Mouse (Mus musculus): ENCODE measurements at regions not wholly inside any gene's neighbourhood (a gene's known extent, or its start where the extent isn't known, plus 50 kb on each side); places are given as distances from the start of the nearest gene placed in this dataset.

DNA sequence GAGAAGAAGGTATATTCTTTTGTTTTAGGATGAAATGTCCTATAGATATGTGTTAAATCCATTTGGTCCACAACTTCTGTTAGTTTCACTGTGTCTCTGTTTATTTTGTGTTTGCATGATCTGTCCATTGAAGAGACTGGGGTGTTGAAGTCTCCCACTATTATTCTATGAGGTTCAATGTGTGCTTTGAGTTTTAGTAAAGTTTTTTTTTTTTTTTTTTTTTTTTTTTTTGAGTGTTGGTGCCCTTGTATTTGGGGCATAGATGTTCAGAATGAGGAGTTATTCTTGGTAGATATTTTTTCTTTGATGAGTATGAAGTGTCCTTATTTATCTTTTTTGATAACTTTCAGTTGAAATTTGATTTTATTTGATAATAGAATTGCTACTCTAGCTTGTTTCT, 301.4 kb upstream of the Tet2 start:
- Histone ChIP-seq H3K4me1 (ENCODE audit: control insufficient read depth, insufficient read depth, low read length) (no peaks in the 10 kb centered on the region), H3K9ac (ENCODE audit: low read length) (no peak overlapping the region), H3K4me3 (replicated peaks; ENCODE audit: low read length) (no peak overlapping the region), H3K27me3 (ENCODE audit: control insufficient read depth, insufficient read depth, low read length) (no peaks in the 10 kb centered on the region), H3K27ac (ENCODE audit: low read length) (no peak overlapping the region), H3K36me3 (ENCODE audit: control insufficient read depth, insufficient read depth, low read length) (no peaks in the 10 kb centered on the region), H3K4me2 (ENCODE audit: low read depth, low read length) (no peak overlapping the region), H3K9me3 (replicated peaks; ENCODE audit: control insufficient read depth, low read length) (no peaks in the 10 kb centered on the region)
- ATAC-seq (ENCODE audit: insufficient read depth, low FRiP score), result no peak

DNA sequence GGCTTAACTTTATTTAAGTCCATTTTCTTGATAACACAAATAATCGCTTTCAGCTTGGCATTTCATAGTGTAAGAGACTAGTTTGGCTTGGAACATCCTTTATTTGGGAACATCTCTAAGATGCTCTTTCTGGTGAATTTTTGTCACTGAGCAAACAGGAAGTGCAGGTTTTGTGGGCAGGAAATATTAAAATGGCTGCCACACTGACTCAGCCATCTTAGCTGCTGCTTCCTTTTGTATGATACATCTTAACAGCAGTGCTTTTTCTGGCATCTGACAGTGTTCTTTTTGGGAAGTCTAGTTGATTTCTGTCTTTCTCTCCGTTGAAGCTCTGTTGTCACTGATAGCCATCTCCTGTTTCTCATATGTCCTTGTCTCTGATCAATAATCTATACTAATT, 329.4 kb upstream of the Tet2 start:
- WGBS, result 77% methylated on average over 2 of the region's 2 CpGs
- no peak overlapping the region for H3K27ac ChIP-seq (ENCODE audit: low read length)
- H3K36me3 ChIP-seq (ENCODE audit: control insufficient read depth, insufficient read depth, low read length), result no peaks in the 10 kb centered on the region
- no peak overlapping the region for H3K9ac ChIP-seq (ENCODE audit: low read length)
- no peaks in the 10 kb centered on the region for H3K27me3 ChIP-seq (ENCODE audit: control insufficient read depth, insufficient read depth, low read length)
- no peak overlapping the region for H3K4me3 ChIP-seq (replicated peaks; ENCODE audit: low read length)
- H3K4me1 ChIP-seq (ENCODE audit: control insufficient read depth, insufficient read depth, low read length), result peaks cover 4% of the 10 kb centered on the region; the same call in 1 of the 2 replicates
- H3K4me2 ChIP-seq (ENCODE audit: low read depth, low read length), result no peak overlapping the region
- no peaks in the 10 kb centered on the region for H3K9me3 ChIP-seq (replicated peaks; ENCODE audit: control insufficient read depth, low read length)
- ATAC-seq (ENCODE audit: insufficient read depth, low FRiP score), result no peak

DNA sequence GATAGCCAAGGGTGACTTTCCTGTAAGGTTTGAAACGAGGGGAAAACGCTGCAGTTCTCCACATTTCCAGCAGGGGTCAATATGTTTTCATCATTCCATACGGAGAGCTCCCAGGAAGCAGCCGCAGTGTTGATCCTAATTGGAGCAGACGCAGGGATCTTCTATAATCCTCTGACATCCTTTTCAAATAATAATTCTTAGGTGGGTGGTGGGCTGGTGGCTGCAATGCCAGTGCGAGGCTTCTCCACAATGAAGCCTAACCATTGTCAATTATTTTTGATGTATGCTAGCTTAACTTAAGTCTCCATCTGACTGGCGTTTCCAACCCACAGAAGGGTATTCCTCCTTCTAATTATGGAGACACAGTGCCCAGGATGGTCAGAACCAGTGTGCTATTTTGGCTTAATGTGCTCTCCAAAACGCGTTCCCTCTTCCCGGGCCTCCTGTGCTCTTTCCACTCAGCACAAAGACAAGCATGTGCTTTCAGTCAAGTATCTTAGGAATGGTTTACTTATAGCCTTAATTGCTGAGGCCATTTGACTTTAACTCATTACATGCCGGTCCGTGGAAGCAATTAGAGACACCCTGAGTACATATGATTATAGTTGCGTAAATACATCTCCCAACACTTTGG, 331.6 kb upstream of the Tet2 start:
- H3K4me2 ChIP-seq (ENCODE audit: low read depth, low read length), result peak overlapping the region; percentile 51
- peaks cover 4% of the 10 kb centered on the region; the same call in 1 of the 2 replicates for H3K4me1 ChIP-seq (ENCODE audit: control insufficient read depth, insufficient read depth, low read length)
- peak; percentile 85 for ATAC-seq (ENCODE audit: insufficient read depth, low FRiP score)
- WGBS, result 6% methylated on average over 13 of the region's 13 CpGs
- peak overlapping the region; percentile 68 for H3K27ac ChIP-seq (ENCODE audit: low read length)
- no peaks in the 10 kb centered on the region for H3K27me3 ChIP-seq (ENCODE audit: control insufficient read depth, insufficient read depth, low read length)
- H3K36me3 ChIP-seq (ENCODE audit: control insufficient read depth, insufficient read depth, low read length), result no peaks in the 10 kb centered on the region
- H3K9ac ChIP-seq (ENCODE audit: low read length), result 0 out of 2 replicates have a peak overlapping the region, but pooled peaks have one; percentile 2
- no peak overlapping the region; the same call in 1 of the 2 replicates for H3K4me3 ChIP-seq (replicated peaks; ENCODE audit: low read length)
- H3K9me3 ChIP-seq (replicated peaks; ENCODE audit: control insufficient read depth, low read length), result no peaks in the 10 kb centered on the region

DNA sequence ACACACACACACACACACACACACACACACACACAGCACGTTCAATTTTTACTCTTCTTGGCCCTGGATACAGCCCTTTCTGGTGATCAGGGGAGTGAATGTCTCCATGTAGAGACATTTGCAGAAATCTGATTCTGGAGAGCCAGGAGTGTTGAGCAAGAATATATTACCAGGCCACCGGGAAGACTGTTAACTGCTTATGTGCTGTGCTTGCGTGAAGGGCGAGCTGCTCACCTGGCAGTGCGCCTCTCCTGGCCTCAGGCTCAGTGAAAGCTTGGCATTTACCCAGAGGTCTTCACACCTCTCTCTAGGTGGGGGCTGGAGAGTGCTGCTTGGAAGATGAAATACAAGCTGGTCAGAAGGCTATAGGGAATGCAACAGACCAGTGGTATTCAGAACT, 332.4 kb upstream of the Tet2 start:
- 27% methylated on average over 5 of the region's 5 CpGs for WGBS
- no peaks in the 10 kb centered on the region for H3K36me3 ChIP-seq (ENCODE audit: control insufficient read depth, insufficient read depth, low read length)
- H3K4me3 ChIP-seq (replicated peaks; ENCODE audit: low read length), result no peak overlapping the region
- ATAC-seq (ENCODE audit: insufficient read depth, low FRiP score), result peak; percentile 49; the same call in 1 of the 2 replicates
- peaks cover 4% of the 10 kb centered on the region; the same call in 1 of the 2 replicates for H3K4me1 ChIP-seq (ENCODE audit: control insufficient read depth, insufficient read depth, low read length)
- H3K4me2 ChIP-seq (ENCODE audit: low read depth, low read length), result no peak overlapping the region
- no peak overlapping the region for H3K9ac ChIP-seq (ENCODE audit: low read length)
- H3K27me3 ChIP-seq (ENCODE audit: control insufficient read depth, insufficient read depth, low read length), result no peaks in the 10 kb centered on the region
- no peak overlapping the region for H3K27ac ChIP-seq (ENCODE audit: low read length)
- no peaks in the 10 kb centered on the region for H3K9me3 ChIP-seq (replicated peaks; ENCODE audit: control insufficient read depth, low read length)

DNA sequence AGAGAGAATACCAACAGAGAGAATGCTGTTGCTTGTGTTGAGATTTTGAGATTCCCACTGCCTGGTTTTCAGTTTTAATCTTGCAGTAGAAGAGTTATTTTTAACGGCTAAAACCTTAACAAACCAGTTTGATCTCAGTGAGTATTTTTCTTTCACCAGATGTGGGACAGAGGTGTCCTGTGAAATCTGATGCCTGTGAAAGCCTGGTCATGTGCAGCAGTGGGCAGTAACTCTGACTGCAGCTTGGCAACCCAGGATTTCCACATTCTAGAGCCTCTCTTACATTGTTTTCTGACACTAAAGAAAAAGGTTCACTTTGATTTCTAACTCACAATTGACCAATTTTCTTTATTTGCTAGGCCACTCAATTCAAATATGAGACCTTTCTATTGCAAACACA, 335.7 kb upstream of the Tet2 start:
- H3K4me1 ChIP-seq (ENCODE audit: control insufficient read depth, insufficient read depth, low read length), result peaks cover 4% of the 10 kb centered on the region; the same call in 1 of the 2 replicates
- ATAC-seq (ENCODE audit: insufficient read depth, low FRiP score), result no peak
- 18% methylated on average over 1 of the region's 1 CpGs for WGBS

DNA sequence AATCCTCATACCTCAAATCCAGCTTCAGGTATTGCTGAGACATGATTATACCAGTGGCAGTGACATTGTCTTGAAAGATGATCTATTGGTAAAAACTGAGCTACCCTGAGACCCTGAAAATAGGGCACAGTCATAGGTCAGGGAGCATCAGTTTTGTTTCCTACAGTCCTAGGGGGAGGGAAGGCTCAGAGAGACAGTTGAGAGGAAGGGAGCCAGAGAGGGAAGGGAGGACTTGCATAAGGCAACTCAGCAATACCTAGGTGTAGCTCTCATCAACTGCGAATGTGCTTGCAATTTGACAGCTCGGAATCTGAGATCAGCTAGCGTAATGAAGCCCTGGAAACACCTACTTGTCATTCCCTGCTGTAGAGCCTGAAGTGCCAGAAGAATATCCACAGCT, 334.4 kb upstream of the Cxxc4 start:
- no peak overlapping the region for H3K4me2 ChIP-seq (ENCODE audit: low read depth, low read length)
- H3K36me3 ChIP-seq (ENCODE audit: control insufficient read depth, insufficient read depth, low read length), result no peaks in the 10 kb centered on the region
- no peak overlapping the region for H3K9ac ChIP-seq (ENCODE audit: low read length)
- no peak for ATAC-seq (ENCODE audit: insufficient read depth, low FRiP score)
- H3K4me1 ChIP-seq (ENCODE audit: control insufficient read depth, insufficient read depth, low read length), result no peaks in the 10 kb centered on the region
- no peak overlapping the region for H3K27ac ChIP-seq (ENCODE audit: low read length)
- H3K4me3 ChIP-seq (replicated peaks; ENCODE audit: low read length), result no peak overlapping the region
- WGBS, result 82% methylated on average over 3 of the region's 3 CpGs
- no peaks in the 10 kb centered on the region for H3K9me3 ChIP-seq (replicated peaks; ENCODE audit: control insufficient read depth, low read length)
- no peaks in the 10 kb centered on the region for H3K27me3 ChIP-seq (ENCODE audit: control insufficient read depth, insufficient read depth, low read length)

More for the DNA sequence above, 335.7 kb upstream of the Tet2 start:
- Histone ChIP-seq H3K36me3 (ENCODE audit: control insufficient read depth, insufficient read depth, low read length) (no peaks in the 10 kb centered on the region), H3K4me2 (ENCODE audit: low read depth, low read length) (no peak overlapping the region), H3K9ac (ENCODE audit: low read length) (no peak overlapping the region), H3K27ac (ENCODE audit: low read length) (no peak overlapping the region), H3K4me3 (replicated peaks; ENCODE audit: low read length) (no peak overlapping the region), H3K27me3 (ENCODE audit: control insufficient read depth, insufficient read depth, low read length) (no peaks in the 10 kb centered on the region), H3K9me3 (replicated peaks; ENCODE audit: control insufficient read depth, low read length) (no peaks in the 10 kb centered on the region)

DNA sequence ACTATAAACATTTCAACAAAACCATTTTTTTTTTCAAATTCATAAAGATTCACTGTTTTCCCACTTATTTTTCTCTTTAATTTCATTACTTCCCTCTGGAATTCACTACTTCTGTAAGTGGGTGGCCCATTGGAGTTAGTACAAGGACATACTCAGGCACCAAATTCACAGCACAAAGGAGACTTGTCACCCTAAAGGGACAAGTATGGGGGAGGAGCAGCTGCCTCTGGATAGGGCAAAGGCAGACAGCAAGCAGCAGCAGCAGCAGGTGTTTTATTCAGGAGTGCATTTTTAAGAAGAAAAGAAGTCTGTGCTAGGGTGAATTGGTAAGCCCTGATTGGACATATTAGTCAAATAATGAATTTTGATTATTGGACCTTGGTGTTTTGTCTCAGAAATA, 314.1 kb upstream of the Cxxc4 start:
- Histone ChIP-seq H3K9ac (ENCODE audit: low read length) (no peak overlapping the region), H3K4me1 (ENCODE audit: control insufficient read depth, insufficient read depth, low read length) (no peaks in the 10 kb centered on the region), H3K9me3 (replicated peaks; ENCODE audit: control insufficient read depth, low read length) (no peaks in the 10 kb centered on the region), H3K27me3 (ENCODE audit: control insufficient read depth, insufficient read depth, low read length) (no peaks in the 10 kb centered on the region), H3K4me2 (ENCODE audit: low read depth, low read length) (no peak overlapping the region), H3K27ac (ENCODE audit: low read length) (no peak overlapping the region), H3K36me3 (ENCODE audit: control insufficient read depth, insufficient read depth, low read length) (no peaks in the 10 kb centered on the region), H3K4me3 (replicated peaks; ENCODE audit: low read length) (no peak overlapping the region)
- ATAC-seq (ENCODE audit: insufficient read depth, low FRiP score), result no peak

DNA sequence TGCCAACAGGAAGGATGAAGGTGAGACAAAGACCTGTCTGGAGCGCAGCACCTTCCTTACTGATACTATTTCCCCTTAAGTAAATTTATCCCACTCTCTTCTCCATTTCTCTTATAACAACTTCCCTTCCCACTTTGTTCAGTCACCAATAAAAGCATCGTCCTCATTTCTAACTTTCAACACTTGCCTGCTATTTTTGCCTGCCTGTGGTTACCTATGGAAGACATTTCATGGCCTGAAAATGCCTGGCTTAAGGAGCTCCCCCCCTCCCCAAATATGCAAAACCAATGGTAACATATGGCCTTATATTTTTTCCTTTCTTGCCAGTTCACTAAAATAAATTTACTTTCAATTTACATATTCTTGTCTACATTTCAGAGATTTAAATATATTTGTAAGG, 271.0 kb upstream of the Cxxc4 start:
- no peak overlapping the region for H3K27ac ChIP-seq (ENCODE audit: low read length)
- H3K36me3 ChIP-seq (ENCODE audit: control insufficient read depth, insufficient read depth, low read length), result no peaks in the 10 kb centered on the region
- no peaks in the 10 kb centered on the region for H3K9me3 ChIP-seq (replicated peaks; ENCODE audit: control insufficient read depth, low read length)
- WGBS, result 71% methylated on average over 2 of the region's 2 CpGs
- H3K4me2 ChIP-seq (ENCODE audit: low read depth, low read length), result no peak overlapping the region
- H3K27me3 ChIP-seq (ENCODE audit: control insufficient read depth, insufficient read depth, low read length), result no peaks in the 10 kb centered on the region
- ATAC-seq (ENCODE audit: insufficient read depth, low FRiP score), result no peak
- H3K9ac ChIP-seq (ENCODE audit: low read length), result no peak overlapping the region
- no peak overlapping the region for H3K4me3 ChIP-seq (replicated peaks; ENCODE audit: low read length)
- no peaks in the 10 kb centered on the region for H3K4me1 ChIP-seq (ENCODE audit: control insufficient read depth, insufficient read depth, low read length)

DNA sequence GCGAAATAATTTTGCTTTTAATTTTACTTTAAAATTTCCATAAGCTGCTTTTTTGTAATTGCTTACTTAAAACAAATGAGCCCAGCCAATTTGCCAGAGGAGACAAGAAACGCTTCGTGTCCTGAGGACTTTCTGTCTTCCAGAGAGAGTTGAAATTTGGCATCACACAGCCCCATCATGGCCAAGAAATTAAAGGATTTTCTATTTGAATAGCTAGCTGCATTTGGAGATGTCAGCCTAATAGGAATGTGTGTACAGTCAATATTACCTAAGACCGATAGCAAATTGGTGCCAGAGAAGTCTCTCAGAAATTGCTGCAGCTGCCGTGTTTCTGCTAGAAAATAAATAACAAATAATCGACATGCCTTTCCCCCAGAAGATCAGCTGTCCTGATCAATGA, 268.1 kb upstream of the Cxxc4 start:
- Histone ChIP-seq H3K9ac (ENCODE audit: low read length) (no peak overlapping the region), H3K4me3 (replicated peaks; ENCODE audit: low read length) (no peak overlapping the region), H3K36me3 (ENCODE audit: control insufficient read depth, insufficient read depth, low read length) (no peaks in the 10 kb centered on the region), H3K9me3 (replicated peaks; ENCODE audit: control insufficient read depth, low read length) (no peaks in the 10 kb centered on the region), H3K4me2 (ENCODE audit: low read depth, low read length) (no peak overlapping the region), H3K27me3 (ENCODE audit: control insufficient read depth, insufficient read depth, low read length) (no peaks in the 10 kb centered on the region), H3K27ac (ENCODE audit: low read length) (no peak overlapping the region), H3K4me1 (ENCODE audit: control insufficient read depth, insufficient read depth, low read length) (no peaks in the 10 kb centered on the region)
- ATAC-seq (ENCODE audit: insufficient read depth, low FRiP score), result no peak
- WGBS, result 76% methylated on average over 6 of the region's 6 CpGs

Measured in stomach, embryonic 16.5 days (tissue).